In the genomic region with DNA sequence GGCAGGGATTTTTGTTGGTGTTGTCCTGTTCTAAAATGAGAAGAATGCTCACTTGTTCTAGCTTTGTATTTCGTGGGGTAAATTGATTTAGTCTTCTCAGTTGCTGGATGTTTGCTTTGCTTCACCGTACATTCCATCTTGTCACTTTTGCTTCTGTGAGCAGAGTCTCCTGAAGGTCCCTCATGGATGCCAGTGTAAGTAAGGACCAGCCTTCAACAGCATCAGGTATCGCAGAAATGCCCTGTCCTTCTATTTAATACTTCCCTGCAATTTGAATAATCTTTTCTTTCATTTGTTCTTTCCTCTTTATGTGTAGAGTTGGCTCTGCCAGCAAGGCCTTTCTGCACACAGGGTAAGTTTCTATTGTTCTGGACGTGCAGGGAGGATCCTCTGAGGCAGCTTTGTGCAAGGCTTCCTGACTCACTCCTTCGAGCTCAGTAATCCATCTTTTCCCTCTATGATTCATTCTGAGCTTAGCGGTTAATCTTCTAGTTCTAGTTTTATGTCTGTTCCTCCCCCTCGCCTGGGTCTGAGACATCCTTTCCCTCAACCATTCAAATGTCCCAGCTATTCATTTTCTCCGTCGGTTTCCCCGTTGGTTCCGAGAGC, we compare ENCODE assay signal across 19 mouse cellular contexts. TPM values are rescaled to one million over a fixed set of nuclear protein-coding genes. Genes with fewer than 3 reads are reported as not detected.
A peak's percentile ranks its signal among the peaks of the same experiment; 100 is the strongest.
DNase-seq lines count a peak whose midpoint lies in the region; ATAC-seq and TF ChIP-seq lines count a peak whose summit lies in the region.
"Had no signal": no experiment of that assay in that cellular context is flagged by ENCODE, and none has a peak within 500 bp of the region (broad histone marks: within the 10 kb centered on the region; RNA-seq: fewer than 3 reads in every experiment).

No protein-coding gene starts in this region.

- H3K27ac ChIP-seq in kidney, embryonic 16.5 days (ENCODE audit: low read length) = no peak overlapping the region
- H3K27ac ChIP-seq: forebrain, embryonic 15.5 days; gastrocnemius, adult 2 months; kidney, embryonic 15.5 days; macrophage; midbrain, embryonic 12.5 days had no signal

- no peak for TF ChIP-seq CTCF in brain, embryonic 14.5 days (IDR thresholded peaks at IDR 0.05; ENCODE audit: borderline replicate concordance, extremely low read depth, insufficient read depth, insufficient read length)

- H3K27me3 ChIP-seq in kidney, embryonic 16.5 days (ENCODE audit: insufficient read depth, low read length) = no peaks in the 10 kb centered on the region
- H3K27me3 ChIP-seq: forebrain, embryonic 15.5 days; kidney, embryonic 15.5 days had no signal

- no peak overlapping the region for H3K4me2 ChIP-seq in kidney, embryonic 16.5 days (replicated peaks; ENCODE audit: low read depth, low read length)
- H3K4me2 ChIP-seq: forebrain, embryonic 15.5 days; kidney, embryonic 15.5 days; midbrain, embryonic 12.5 days had no signal

- no peak for TF ChIP-seq POLR2A in brain, embryonic 14.5 days (IDR thresholded peaks at IDR 0.05; ENCODE audit: borderline replicate concordance, extremely low read depth, insufficient read depth, insufficient read length, poor library complexity, severe bottlenecking)

- ATAC-seq in frontal cortex, adult (ENCODE audit: low TSS enrichment) = peak; percentile 64; the same call in 1 of the 2 replicates
- ATAC-seq in kidney, embryonic 16.5 days (ENCODE audit: low FRiP score, low TSS enrichment) = no peak
- ATAC-seq: forebrain, embryonic 15.5 days had no signal

- 47% methylated on average over 11 of the region's 11 CpGs for WGBS in kidney, embryonic 16.5 days

- H3K9ac ChIP-seq in kidney, embryonic 16.5 days (replicated peaks; ENCODE audit: low read length) = no peak overlapping the region
- H3K9ac ChIP-seq: forebrain, embryonic 15.5 days; kidney, embryonic 15.5 days; midbrain, embryonic 12.5 days had no signal

- H3K9me3 ChIP-seq in kidney, embryonic 16.5 days (ENCODE audit: low read length) = no peaks in the 10 kb centered on the region
- H3K9me3 ChIP-seq: forebrain, embryonic 15.5 days; kidney, embryonic 15.5 days; midbrain, embryonic 12.5 days had no signal

- no peaks in the 10 kb centered on the region for H3K36me3 ChIP-seq in kidney, embryonic 16.5 days (ENCODE audit: insufficient read depth, low read length)
- H3K36me3 ChIP-seq: forebrain, embryonic 15.5 days; kidney, embryonic 15.5 days; midbrain, embryonic 12.5 days had no signal

- 0 out of 2 replicates have a peak, but pooled peaks cover 4% of the 10 kb centered on the region for H3K4me1 ChIP-seq in kidney, embryonic 16.5 days (ENCODE audit: insufficient read depth, low read length)
- H3K4me1 ChIP-seq: forebrain, embryonic 15.5 days had no signal

- no peak overlapping the region for H3K4me3 ChIP-seq in kidney, embryonic 16.5 days (ENCODE audit: low read length)
- H3K4me3 ChIP-seq: forebrain, embryonic 15.5 days; gastrocnemius, adult 2 months; kidney, embryonic 15.5 days; midbrain, embryonic 12.5 days had no signal

- DNase-seq in frontal cortex, postnatal 10 days (ENCODE audit: low spot score in 2 of 2) = no peak
- DNase-seq in 3134 (ENCODE audit: extremely low read depth, insufficient read length, low spot score) = peak; percentile 39
- peak; percentile 76 for DNase-seq in 3T3-L1 (ENCODE audit: low read depth, low spot score)
- DNase-seq in brain, embryonic 14.5 days (ENCODE audit: low read depth) = peak; percentile 49
- no peak for DNase-seq in kidney, adult 8-10 months
- DNase-seq: cerebellum, adult 18-20 months; gastrocnemius, adult 2 months; heart, adult 11 months; heart, postnatal 4 days; layer of hippocampus, postnatal 36 days; lung, adult 2 months; right cerebral cortex, postnatal 25 days; thymus, postnatal 25 days had no signal

RNA-seq across cellular contexts. Expression of a gene that starts 55.7 kb away (rescaled TPM):
- polyA plus RNA-seq in brain, embryonic 14.5 days (2012; rRNA removed) = 12.4 and 12.9 TPM in 2 replicates
- polyA plus RNA-seq in kidney, embryonic 16.5 days (2015; fragmentation: Nextera tagmentation; extraction: Ambion mirVana) = 7.5 and 9.6 TPM in 2 replicates

Comparison
In these comparisons a context has a peak if more than half of its experiments do, and no peak if none do; other contexts are left out.
1. DNase-seq: peak in 3134 (single experiment), 3T3-L1 (single experiment) and brain, embryonic 14.5 days (single experiment); none in frontal cortex, postnatal 10 days (0 of 2) and kidney, adult 8-10 months (0 of 2).